Mouse (Mus musculus) hindbrain, embryonic 12.5 days (tissue): ENCODE measurements at regions not wholly inside any gene's neighbourhood (a gene's known extent, or its start where the extent isn't known, plus 50 kb on each side); places are given as distances from the start of the nearest gene placed in this dataset.
A peak's percentile ranks its signal among the peaks of the same experiment; 100 is the strongest.

Experiments used
- ATAC-seq: fragments of 200-750 bp; cut with Nextera tagmentation; 2 replicates; pipeline ENCODE4 v1.8.0; 2017; ENCODE audit warnings: moderate TSS enrichment; ENCODE audit not compliant: low FRiP score
- H3K27ac ChIP-seq: fragments of 300-500 bp; sonication (generic); 2 replicates; pipeline ENCODE4 v1.5.1; 2016; ENCODE audit warnings: mild to moderate bottlenecking
- H3K27me3 ChIP-seq: fragments of 300-500 bp; sonication (generic); 2 replicates; pipeline ENCODE4 v1.6.1; 2016; ENCODE audit warnings: mild to moderate bottlenecking
- H3K36me3 ChIP-seq: fragments of 300-500 bp; sonication (generic); 2 replicates; pipeline ENCODE4 v1.6.1; 2016; ENCODE audit warnings: mild to moderate bottlenecking
- H3K4me1 ChIP-seq: fragments of 300-500 bp; sonication (generic); 2 replicates; pipeline ENCODE4 v1.6.1; 2016
- H3K4me2 ChIP-seq: fragments of 300-500 bp; sonication (generic); replicated peaks from 2 replicates; pipeline ENCODE4 v1.6.1; 2016; ENCODE audit warnings: mild to moderate bottlenecking
- H3K4me3 ChIP-seq: fragments of 300-500 bp; sonication (generic); 2 replicates; pipeline ENCODE4 v1.5.1; 2016; ENCODE audit warnings: mild to moderate bottlenecking
- H3K9ac ChIP-seq: fragments of 300-500 bp; sonication (generic); 2 replicates; pipeline ENCODE4 v1.6.1; 2016; ENCODE audit warnings: mild to moderate bottlenecking, moderate library complexity
- H3K9me3 ChIP-seq: fragments of 300-500 bp; sonication (generic); replicated peaks from 2 replicates; pipeline ENCODE4 v1.6.1; 2016; ENCODE audit warnings: mild to moderate bottlenecking
- WGBS: fragments of 180-500 bp; shearing (Covaris S2); methylation state at CpG from one replicate; pipeline ENCODE4 v1.1.7; 2016; 5-methylcytosine and 5-hydroxymethylcytosine counted together

DNA sequence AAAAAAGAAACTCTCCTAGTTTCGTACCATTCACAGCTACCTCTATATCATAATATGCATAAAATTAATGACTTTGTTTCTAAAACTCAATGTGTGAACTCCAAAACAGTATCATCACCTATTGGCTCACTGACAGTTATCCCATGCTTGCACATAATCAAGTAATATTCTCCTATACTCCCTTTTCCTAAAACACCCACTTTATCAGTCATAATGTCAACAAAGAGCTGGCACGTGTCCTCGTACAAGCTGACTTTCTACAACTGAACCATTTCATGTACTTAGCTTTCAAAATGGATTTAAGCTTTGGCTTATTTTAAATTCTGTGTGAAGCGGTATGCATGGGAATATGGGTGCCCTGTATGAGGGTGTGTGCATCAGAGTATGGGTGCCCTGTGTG is 58.0 kb upstream of the Golim4 start:
- H3K4me2 ChIP-seq, result no peak overlapping the region
- WGBS, result 85% methylated on average over 4 of the region's 4 CpGs
- H3K4me3 ChIP-seq, result no peak overlapping the region
- no peak for ATAC-seq
- no peaks in the 10 kb centered on the region for H3K27me3 ChIP-seq
- no peaks in the 10 kb centered on the region for H3K36me3 ChIP-seq
- H3K4me1 ChIP-seq, result no peaks in the 10 kb centered on the region
- H3K9ac ChIP-seq, result no peak overlapping the region
- H3K9me3 ChIP-seq, result no peaks in the 10 kb centered on the region
- no peak overlapping the region for H3K27ac ChIP-seq

DNA sequence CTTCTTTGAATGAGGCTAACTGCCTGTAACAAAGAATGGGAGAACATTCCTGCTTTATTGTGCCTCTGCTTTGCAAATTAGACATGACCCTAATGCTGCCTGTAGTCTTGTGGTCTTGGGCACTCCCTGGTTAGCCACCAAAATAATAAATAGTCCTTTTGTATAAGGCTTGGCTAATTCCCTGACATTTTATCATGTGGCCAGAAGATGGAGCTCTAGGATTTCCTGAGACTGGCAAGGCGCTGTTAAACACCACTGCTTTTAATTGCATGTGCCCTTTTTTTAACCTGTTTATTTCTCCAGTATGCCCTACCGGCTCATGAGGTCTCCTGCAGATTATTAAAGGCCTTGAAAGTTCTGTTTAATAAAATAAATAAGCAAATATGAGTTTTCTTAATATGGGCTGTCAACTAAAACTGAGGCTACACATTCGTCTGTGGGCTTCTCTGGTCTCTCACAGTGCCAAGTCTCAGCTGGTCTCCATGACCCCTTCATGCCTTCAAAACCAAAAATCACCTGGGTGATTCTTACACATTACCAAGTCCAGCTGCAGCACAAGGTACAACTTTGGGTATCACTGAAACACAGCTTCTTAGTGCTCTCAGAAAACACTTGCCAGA is 51.9 kb upstream of the Golim4 start:
- Histone ChIP-seq H3K4me2 (no peak overlapping the region), H3K27ac (no peak overlapping the region), H3K4me1 (no peaks in the 10 kb centered on the region), H3K4me3 (no peak overlapping the region), H3K27me3 (no peaks in the 10 kb centered on the region), H3K36me3 (no peaks in the 10 kb centered on the region), H3K9me3 (no peaks in the 10 kb centered on the region), H3K9ac (no peak overlapping the region)
- WGBS, result 32% methylated on average over 3 of the region's 3 CpGs
- peak; percentile 72; the same call in 1 of the 2 replicates for ATAC-seq
